Comparison of ENCODE assay signal across 15 mouse cellular contexts in genomic region chr9:46499426-46499825, GRCm38 (mm10).
"Had no signal": no experiment of that assay in that cellular context is flagged by ENCODE, and none has a peak within 500 bp of the region (broad histone marks: within the 10 kb centered on the region; RNA-seq: fewer than 3 reads in every experiment).

No protein-coding gene starts in this region.

- H3K36me3 ChIP-seq: neural tube, embryonic 15.5 days; stomach, embryonic 15.5 days had no signal

- H3K27me3 ChIP-seq: neural tube, embryonic 15.5 days; stomach, embryonic 15.5 days had no signal

- DNase-seq: retina, postnatal 1 day; right cerebral cortex, adult 18-20 months; right cerebral cortex, postnatal 14 days; right cerebral cortex, postnatal 25 days; right cerebral cortex, postnatal 4 days; spleen, adult 18-20 months; thymus, adult 18-20 months; thymus, adult 2 months; thymus, postnatal 14 days; thymus, postnatal 25 days; thymus, postnatal 36 days; thymus, postnatal 4 days had no signal

- H3K9me3 ChIP-seq: neural tube, embryonic 15.5 days; stomach, embryonic 15.5 days had no signal

- H3K4me2 ChIP-seq: neural tube, embryonic 15.5 days; stomach, embryonic 15.5 days had no signal

- H3K27ac ChIP-seq: neural tube, embryonic 15.5 days; stomach, embryonic 15.5 days; stomach, postnatal 0 days had no signal

- H3K9ac ChIP-seq: neural tube, embryonic 15.5 days; stomach, embryonic 15.5 days had no signal

- H3K4me1 ChIP-seq: stomach, embryonic 15.5 days had no signal

- H3K4me3 ChIP-seq: neural tube, embryonic 15.5 days; stomach, embryonic 15.5 days had no signal
